Mouse (Mus musculus): Measurements from ENCODE around the gene Gli3.

Gli3 gene

DNA sequence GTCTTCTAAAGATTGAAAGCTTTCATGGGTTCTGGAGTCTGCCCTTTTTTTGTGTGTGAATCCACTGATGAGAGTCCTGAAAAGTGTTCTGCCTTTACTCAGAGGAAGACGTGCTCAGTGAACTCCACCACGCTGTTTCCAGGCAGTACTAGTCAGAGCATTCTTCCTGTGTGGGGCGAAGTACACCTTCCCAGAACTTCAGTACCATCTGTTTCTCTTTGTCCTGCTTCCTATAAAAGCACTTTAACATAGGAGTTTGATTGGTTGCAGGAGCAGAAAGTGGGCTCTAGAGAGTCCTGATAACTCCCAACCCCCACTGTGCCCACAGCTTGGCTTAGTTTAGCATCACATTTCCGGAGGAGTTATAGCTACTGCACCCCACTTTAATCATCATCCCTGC, 32.8 kb downstream of the Gli3 start:
- no peak for DNase-seq (ENCODE audit: low read depth)

DNA sequence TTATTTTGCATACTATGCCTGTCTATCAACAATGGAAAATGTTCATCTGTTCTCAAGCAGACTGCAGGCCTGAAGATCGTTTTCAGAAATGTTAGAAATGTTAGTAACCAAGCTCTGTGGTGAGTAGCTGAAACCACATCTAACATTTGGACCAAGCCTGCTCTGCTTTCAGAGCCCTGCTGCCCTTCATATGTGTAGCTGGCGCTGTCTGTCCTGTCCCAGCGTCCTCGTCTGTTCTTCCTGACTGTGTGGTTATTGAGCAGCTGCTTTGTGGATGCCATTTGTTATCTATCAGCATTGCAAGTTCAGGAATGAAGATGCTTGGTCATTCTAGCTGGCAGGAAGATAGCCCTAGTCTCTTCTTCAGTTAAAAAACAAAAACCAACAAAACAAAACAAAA, 35.3 kb downstream of the Gli3 start:
- no peak for DNase-seq (ENCODE audit: low read depth)

DNA sequence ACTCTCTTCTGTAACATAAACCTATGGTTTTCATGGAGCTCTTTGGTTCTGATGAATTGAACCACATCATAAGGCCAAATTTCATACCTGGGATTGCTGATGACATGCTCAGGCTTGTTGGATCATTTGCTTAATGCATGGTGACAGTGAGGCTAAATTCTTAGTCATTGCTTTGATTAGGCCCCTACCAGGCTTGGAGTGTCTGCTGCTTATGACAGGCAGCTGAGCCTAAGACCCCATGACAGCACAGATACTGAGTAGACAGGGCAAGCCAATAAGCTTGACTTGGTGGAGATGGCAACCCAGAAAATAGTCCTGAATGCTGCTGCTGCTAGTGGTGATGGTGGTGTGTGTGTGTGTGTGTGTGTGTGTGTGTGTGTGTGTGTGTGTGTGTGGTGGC, 47.9 kb downstream of the Gli3 start:
- no peak for DNase-seq (ENCODE audit: low read depth)

DNA sequence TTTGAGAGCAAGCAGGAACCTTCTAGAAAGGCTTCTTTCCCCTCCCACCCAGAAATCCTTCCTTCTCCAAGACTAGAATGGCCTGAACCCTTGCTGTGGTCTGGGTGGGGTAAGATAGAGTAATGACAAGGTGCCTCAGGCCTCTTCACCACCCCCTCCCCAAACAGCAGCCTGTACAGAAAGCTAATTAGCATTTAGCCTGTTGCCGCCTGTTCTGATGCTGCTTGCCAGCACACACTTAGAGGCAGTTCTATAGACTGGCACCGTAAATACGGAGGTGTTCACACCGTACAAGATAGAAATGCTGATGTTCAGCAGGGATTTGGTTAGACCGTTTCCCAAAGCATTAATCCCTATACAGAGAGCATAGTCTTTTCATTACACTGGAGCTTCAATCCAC, 50.1 kb downstream of the Gli3 start:
- DNase-seq (ENCODE audit: low read depth): no peak

DNA sequence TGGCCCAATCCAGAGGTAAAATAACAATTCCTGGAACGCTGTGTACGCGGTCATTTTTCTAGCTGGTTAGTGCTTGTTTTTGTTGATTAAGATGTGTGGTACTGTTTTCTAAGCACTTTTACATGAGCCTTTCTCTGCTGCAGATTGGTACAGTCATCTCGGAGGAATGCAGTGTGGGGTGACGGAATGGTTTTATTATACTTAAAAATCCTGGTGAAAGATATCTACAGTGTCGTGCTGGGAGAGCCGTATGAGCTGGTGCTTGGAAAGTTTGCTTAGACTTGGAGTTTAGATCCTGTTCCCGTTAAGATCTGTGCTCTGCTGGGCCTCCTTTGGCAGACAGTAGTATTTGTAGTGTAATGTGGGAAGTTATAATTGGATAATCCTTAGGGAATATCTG, 51.0 kb downstream of the Gli3 start:
- DNase-seq (ENCODE audit: low read depth): no peak

DNA sequence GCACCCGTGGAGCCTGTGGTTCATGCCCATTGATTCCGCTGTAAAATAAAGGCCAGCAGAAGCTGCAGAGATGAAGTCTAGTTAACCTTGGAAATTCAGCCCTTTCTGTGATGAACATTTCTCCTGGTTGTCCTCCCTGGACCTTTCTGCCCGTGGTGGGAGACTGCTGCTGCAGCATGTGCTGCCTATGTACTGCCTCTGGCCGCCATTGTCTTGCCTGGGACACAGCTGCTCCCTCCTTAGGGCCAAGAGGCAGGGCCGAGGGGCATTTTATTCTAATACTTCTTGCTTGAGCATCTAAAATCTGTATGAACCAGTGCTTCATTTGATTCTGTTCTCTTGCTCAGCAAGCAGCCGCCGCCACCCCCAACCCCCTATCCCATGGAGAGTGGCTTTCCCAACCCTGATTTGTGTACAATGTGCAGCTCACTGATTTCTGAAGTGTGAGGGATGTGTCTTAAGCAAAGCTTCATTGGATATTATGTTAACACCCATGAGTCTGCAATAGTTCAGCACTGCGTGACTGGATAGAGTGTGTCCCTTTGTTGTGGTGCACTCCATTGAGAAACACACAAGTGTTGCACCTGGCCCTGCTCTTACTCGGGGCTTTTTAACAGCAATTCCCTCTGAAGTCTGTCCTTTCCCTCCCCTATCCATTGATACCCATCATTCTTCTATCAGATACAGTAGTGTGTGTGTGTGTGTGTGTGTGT, 54.2 kb downstream of the Gli3 start:
- no peak for DNase-seq (ENCODE audit: low read depth)

DNA sequence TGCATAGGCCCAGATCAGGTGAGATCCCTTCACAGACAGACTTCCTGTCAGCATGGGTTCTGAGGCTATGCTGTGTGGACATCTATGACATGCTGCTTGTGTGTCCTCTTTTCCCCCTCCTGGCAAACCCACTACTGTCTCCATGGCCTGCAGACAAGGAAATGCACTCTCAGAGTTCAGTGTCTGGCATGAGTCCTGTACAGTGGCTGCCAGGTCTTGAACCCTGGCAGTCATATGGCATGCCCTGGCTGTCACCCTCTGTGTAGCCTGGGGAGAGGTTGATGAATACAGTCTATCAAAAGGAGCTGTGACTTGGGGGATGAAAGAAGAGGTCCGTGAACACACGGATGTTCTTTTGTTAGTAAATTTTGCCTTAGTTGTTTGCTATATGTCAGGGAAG, 57.3 kb downstream of the Gli3 start:
- no peak for DNase-seq (ENCODE audit: low read depth)

DNA sequence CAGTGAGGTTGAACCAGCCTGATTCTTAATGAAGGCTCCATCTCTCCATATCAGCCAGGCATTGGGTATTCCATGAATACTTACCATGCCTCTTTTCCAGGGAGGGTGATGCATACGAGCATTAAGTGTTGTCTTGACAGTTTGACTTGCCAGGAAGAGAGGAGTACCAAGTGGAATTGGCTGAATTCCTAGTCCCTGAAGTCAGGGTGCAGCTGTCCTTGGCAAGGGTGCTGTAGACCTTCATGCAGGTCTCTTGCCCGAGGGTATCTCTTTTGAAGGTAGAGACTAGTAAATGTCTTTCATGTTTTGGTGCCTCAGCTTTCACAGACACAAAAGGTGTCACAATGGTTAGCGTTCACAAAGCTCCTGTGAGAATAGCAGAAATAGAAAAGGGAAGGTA, 59.1 kb downstream of the Gli3 start:
- DNase-seq (ENCODE audit: low read depth): no peak

DNA sequence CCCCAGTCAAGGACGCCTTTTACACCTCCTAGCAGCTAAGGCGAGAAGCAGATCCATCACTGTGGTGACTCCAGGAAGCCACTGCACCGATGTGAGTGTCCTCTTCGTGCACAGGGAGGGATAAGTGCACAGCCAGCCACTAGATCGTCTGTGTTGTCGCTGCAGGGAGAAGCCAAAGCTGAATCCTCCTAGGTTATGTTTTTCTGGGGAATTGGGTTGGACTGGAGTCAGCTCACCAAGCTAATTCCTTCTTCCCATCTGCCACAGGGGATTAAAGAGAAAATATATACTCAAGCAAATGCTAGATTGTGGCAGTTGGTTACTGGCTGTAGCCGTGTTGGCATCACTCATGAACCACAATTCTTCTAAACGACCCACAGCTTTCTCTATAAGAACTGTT, 61.2 kb downstream of the Gli3 start:
- DNase-seq (ENCODE audit: low read depth): no peak

DNA sequence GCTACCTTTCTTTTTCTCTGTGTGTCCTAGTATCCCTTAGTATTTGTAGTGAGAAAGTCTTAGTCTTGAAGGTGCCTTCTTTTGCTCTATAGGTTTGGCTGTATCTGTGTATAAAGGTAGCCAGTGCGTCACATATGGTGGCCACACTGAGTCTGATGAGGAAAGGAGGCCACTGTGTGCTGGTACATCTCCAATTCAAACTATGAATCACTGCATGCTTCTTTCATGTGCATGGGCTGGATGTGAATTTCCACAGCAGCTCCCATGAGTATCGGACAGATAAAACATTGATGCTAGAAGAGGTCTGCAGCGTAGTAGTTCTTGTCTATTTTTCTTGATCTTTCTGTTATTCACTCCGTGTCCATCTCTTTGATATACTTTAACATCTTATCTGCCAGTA, 63.7 kb downstream of the Gli3 start:
- no peak for DNase-seq (ENCODE audit: low read depth)

DNA sequence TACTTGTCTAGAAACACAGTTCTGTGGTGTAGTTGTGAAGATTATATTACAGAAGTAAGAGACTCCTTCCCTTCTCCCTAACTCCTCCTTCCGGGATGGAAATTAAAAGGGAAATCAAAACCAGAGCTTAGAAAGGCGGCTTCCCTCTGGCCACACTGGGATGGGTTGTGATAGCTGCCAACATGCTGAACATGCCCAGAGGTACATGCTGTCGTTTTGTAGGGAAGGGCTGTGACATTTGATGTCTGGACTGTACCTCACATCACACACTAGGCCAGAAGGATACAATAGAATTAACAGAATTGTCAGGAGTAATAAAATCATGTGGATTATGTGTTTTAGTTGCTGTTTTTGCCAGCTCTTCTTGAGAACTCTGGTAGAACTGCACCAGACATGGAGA, 68.5 kb downstream of the Gli3 start:
- no peak for DNase-seq (ENCODE audit: low read depth)

DNA sequence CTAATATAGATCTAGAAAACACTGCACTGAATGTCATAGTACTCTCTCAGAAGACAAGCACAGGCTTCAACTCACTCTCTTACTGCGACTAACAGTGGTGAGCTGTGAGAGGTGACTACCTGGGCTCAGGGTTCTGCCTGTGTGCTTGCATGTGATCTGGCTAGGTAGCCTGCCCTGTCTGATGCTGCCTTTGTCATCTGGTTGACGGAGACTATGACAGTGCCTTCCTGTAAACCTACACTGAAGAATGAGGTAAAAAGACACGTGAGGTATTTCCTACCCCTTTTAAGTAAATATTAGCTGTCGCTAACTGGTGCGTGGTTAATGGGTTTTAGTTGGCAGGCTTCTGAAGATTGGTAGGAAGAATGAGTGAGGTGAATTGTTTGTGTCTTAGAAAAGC, 74.2 kb downstream of the Gli3 start:
- DNase-seq (ENCODE audit: low read depth): no peak

DNA sequence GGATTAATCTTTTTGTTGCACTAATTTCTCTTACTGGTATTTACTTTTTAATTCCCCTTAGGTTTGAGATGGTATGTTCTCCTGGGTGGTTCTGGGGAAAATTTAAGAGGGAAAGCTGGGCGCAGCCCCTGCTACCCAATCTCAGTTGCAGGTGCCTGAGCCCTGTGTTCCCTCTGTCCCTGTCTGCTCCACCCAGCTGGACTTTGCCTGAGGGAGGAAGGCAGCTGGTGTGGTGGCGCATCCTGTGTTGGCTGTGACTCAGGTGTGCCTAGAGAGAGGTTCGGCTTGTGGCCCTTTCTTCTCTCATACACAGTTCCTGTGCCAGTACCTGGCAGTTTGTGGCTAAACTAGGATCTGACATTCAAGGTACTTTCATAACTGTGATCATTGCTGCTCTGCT, 74.6 kb downstream of the Gli3 start:
- DNase-seq (ENCODE audit: low read depth): no peak

DNA sequence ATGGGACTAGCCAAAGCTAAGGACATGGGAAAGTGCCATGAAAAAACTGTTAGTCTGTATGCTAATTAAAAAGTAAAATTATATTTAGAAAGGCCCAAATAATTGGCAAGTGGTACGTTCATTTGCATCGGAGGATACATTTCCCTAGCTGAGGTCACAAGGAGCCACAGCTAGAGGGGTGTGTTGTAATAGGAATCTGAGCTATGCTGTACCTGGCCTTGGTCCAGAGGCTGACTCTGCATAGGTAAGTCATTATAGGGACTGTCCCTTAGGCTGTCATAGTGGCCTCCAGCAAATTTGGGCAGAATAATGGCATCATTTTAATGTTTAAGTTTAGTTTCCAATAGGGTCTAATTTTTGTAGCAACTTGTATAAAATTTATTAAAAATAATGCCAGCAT, 75.4 kb downstream of the Gli3 start:
- no peak for DNase-seq (ENCODE audit: low read depth)

DNA sequence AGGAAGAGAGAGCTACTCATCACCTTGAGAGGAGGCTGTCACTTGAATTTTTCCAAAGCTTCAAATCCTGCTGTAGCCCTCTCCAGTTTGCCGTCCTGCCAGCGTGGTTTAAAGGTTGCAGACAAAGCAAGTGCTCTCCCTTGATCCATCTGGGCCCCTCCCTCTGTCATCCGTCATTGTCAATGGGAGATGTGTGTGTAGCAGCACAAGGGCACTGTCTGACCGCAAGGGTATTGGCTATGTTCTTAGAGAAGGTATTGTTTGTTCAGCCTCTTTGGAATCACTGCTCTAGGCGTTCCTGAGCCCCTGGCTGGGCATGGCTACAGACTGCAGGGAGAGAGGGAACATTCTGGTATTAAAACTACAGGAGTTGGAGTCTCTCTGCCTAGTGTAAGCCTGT, 79.0 kb downstream of the Gli3 start:
- no peak for DNase-seq (ENCODE audit: low read depth)

DNA sequence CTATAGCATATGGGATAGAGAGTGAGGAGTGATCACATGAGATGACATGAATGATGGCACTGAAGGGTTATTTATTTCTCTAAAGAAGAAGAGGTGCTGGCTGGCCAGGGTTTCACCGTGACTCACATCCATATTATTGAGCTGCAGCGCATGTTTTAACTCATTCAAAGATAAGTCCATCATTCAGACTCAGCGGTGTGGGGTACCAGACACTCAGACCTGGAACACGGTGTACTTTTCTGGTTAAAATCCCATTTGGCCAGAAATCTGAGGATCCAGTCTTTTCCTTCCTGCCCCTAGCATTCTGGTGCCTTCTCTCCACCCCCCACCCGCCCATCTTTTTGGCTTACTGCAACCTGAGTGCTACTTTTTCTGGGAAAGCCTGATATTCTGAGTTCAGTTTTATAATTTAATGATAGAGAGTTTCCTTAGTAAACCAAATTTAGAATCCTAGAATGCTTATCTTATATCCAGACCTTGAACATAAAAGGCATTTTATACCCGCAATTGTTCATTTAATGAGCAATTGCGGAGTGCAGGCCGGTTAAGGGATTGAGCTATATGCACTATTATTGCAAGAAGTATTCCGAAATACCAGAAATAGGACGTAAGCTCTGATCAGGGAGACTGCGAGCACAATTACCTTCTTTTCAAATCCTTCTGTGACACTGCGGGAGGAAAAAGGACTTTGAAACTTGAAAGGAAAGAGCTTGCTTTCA, 80.3 kb downstream of the Gli3 start:
- no peak for DNase-seq (ENCODE audit: low read depth)

DNA sequence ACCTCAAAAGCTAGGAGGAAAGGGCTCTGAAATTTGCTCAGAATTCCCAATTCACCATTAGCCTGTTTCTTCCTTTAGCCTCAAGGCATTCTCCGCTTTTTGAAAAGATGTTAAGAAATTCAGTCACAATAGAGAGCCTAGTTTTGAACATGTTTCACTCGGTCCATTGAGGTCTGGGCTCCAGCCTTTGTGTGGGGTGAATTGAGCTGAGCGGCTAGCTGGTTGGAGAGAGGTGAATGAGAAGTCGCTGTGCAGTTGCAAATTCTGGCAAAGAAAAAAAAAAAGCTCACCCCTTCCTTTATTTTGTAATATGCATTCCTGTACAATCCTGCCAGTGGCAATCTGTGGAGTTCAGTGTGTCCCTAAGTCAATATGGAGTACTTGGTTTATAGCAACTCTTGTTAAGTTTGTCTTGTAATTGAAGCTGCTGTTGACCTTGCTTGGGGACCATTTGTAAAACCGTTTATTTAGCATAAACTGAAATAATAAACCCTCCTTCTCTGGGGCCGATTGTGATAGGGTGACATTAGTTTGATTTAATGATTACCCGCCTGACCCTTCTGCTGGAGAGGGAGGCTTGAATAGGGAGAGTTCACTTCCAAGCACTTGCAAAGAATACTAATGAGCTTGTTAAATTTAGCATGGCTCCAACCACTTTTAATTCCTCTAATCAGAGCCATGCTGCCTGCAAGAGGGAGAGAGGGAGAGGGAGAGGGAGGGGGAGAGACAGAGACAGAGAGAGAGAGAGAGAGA, 81.0 kb downstream of the Gli3 start:
- no peak for DNase-seq (ENCODE audit: low read depth)

DNA sequence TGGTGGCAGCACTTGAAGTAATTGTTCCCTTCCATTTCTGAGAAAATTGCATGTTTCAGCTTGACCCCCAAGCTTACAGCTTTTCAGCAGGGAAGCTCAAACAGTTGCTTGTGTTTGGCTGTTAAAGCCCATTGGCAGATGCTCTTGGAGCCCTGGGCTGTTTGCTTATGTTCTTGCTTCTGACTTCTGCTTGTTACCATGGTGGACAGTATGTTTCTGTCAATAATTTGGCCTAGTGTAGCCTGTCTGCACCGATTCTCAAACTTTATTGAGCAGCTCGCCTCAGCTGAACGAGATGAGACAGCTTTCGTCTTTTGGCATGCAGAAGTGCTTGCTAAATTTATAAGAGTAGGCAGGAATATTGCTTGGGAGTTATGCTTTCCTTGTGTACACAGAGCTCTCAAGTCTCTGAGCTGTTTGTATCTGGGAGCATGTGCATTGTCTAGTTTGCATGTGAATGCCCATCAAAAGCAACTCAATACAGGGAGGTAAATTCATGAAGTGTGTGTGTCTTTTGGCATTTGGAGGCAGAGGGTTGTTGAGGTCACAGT, 82.4 kb downstream of the Gli3 start:
- no peak for DNase-seq (ENCODE audit: low read depth)

DNA sequence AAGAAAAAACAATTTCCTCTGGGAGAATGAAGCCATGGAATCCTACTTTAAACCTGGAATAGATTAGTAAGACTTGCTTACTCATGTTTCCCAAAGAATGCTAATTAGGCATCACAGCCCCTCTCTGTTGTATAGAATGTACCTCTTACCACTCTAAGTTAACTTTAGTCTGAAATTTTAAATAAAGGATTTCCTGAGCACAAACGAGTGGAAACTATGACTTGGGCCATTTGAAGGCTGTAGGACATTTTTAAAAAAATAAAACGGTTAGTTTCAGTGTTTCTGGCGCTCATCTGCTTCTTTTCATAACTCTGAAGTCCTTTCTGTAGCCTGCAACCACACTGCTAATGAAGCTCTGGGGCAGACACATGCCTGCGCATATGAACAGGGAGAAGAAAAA, 83.2 kb downstream of the Gli3 start:
- no peak for DNase-seq (ENCODE audit: low read depth)

DNA sequence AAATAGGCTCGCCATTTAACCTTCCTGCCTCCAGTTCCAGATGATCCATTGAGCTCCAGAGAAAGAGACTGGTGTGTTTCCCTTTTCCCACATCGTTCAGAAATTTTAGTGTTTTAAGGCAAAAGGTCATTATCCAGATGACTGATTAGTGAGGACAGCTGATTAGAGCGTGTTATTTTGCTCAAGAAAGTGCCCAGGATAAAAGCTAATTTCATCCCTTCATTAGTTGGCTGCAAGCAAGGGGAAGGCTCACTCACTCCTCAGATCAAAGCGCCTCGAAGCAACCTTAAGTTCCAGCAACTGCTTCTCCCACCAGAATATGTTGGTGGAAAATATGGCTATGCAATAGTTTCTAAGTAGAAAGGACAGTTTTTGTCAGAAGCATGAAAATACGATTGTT, 86.4 kb downstream of the Gli3 start:
- DNase-seq (ENCODE audit: low read depth): no peak

DNA sequence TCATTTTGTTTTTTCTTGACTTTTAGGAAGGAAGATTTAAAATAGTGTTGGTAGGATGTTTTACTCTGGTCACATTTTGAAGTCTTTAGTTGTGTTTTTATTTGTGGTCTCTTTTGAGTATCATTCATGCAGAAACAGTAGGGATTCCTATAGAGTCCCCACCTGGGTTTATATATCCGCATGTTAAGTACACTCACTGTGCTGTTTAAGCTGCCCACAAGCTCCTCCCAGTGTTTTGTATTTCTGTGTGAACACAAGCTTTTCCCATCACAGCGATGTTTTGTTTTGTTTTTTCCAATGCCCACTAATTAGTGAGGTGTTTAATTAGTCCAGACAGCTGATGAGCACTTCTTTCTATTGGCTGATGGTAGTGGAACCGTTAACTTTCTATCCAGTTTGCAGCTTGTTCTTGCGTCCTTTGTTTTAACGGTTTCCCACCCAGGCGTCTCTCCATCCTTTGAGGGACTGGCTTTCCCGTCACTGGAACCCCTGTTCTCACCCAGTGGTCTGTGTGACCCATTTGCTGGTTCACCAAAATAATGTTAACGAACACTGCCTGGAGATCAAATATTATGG, 87.1 kb downstream of the Gli3 start:
- no peak for DNase-seq (ENCODE audit: low read depth)

DNA sequence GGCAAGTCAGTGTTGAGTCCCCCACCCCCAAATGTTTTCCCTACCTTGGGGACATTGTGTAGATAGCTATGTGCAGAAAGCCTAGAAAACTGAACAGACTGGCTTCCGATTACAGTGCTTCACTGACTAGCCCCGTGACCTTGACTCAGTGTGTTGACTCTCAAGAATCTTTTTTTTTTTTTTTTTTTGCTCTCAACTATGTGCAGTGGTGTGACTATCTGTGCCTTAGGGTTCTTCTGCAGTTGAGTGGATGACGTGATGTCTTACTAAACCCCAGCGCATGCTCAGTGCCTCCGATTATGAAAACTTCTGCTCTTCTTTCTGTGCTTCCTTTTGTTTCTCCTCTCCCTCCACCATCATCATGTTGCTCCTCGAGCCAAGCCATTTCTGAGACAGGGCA, 87.7 kb downstream of the Gli3 start:
- DNase-seq (ENCODE audit: low read depth): no peak

DNA sequence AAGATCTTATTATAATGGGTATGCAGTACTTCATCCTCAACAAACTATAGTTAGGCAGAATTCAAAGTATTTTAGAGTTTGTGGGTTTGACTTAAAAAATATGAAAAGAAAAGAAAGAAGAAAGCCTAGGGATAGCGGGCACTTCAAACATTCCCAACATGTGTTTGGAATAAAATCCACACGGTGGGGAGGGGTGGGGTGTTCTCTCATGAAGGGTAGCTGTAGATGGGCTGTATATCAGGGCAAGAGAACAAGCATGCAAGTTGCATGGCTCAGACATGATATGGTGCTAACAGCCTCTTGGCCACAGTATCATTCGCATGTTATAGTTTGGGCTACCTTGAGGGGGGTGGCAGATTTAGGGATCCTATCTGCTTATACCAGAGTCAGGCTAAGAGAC, 89.0 kb downstream of the Gli3 start:
- no peak for DNase-seq (ENCODE audit: low read depth)

All from fibroblast of lung, adult 2 months (primary cell).